Mouse (Mus musculus): ENCODE data around the gene Pllp. TPM values are rescaled to one million over a fixed set of nuclear protein-coding genes. Genes with fewer than 3 reads are reported as not detected.

Pllp gene
- total and polyA plus RNA-seq, 3 experiments, result 0.55 to 2.6 (median 0.63) TPM

DNA sequence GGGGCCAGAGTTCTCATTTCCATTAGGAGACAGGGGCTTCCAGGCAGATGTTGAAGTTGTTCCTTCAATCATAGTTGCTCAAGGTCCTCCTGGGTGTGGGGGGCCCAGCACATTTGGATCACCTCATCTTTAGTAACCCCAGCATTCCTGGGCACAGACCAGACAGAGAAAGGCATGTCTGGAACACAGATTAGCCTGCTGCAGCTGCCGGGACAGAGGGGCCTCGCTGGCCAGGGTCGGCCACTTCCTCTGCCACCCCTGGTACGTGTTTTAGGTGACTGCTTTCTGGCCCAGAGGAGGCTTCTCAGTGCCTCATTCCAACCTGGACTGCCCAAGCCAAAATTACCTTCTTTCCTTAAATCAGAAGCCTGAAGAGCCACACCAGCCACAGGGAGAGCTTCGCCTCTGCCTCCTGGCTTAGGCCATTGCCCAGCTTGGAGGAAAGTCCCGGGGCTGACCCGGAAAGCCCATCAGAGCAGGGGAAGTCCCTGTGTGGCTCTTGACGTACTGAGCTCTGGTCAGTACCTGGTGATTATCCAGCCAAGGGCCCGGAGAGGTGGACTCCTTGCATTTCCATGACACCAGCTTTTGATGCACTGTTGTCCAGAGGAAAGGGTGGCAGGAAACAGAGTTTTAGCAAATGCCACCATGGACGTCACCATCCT lies 9.6 kb upstream of the Pllp start:
- intact Hi-C loops (cut with DNase I), result loop anchor here (2.0 to 5.0 kb wide), 3 partner anchors 67 to 202 kb away; partner anchors contain the start of gene Cx3cl1
- DNase-seq, result no peak
- H3K4me1 ChIP-seq (ENCODE audit: control insufficient read depth, insufficient read depth, low read length), result peaks cover 12% of the 10 kb centered on the region
- no peaks in the 10 kb centered on the region for H3K79me2 ChIP-seq (replicated peaks; ENCODE audit: control insufficient read depth, insufficient read depth, low read length)
- no peak for TF ChIP-seq CTCF (IDR thresholded peaks at IDR 0.05)
- TF ChIP-seq EP300 (IDR thresholded peaks at IDR 0.05; ENCODE audit: insufficient read depth, low read depth, low read length), result no peak
- no peak for TF ChIP-seq POLR2A (IDR thresholded peaks at IDR 0.05; ENCODE audit: insufficient read depth, low read depth, low read length)
- H3K9ac ChIP-seq (ENCODE audit: low read depth, low read length), result no peak overlapping the region
- no peak overlapping the region for H3K4me3 ChIP-seq
- H3K36me3 ChIP-seq (ENCODE audit: control insufficient read depth, insufficient read depth, low read length), result no peaks in the 10 kb centered on the region
- no peak overlapping the region; the same call in 1 of the 2 replicates for H3K27ac ChIP-seq
- H3K27me3 ChIP-seq (ENCODE audit: control insufficient read depth, insufficient read depth, low read length), result no peaks in the 10 kb centered on the region
- WGBS, result 51% methylated on average over 10 of the region's 10 CpGs

DNA sequence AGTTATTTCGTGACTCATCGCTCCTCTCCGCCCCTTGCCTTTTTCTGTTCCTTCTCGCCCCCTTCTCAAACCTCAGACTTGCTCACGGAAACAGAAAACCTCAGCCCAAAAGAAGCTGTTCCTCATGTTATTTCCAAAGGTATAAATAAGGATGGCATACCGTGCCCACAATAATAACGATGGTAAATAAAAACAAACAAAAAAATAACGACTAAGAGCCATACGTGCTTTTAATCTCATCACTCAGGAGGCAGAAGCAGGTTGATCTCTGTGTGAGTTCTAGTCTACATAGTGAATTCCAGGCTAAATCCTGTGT lies 8.5 kb upstream of the Pllp start:
- Histone ChIP-seq H3K4me3 (peak overlapping the region; percentile 42; the same call in 1 of the 2 replicates), H3K36me3 (ENCODE audit: control insufficient read depth, insufficient read depth, low read length) (no peaks in the 10 kb centered on the region), H3K9ac (ENCODE audit: low read depth, low read length) (no peak overlapping the region; the same call in 1 of the 2 replicates), H3K4me1 (ENCODE audit: control insufficient read depth, insufficient read depth, low read length) (peaks cover 12% of the 10 kb centered on the region), H3K79me2 (replicated peaks; ENCODE audit: control insufficient read depth, insufficient read depth, low read length) (no peaks in the 10 kb centered on the region), H3K27me3 (ENCODE audit: control insufficient read depth, insufficient read depth, low read length) (no peaks in the 10 kb centered on the region), H3K27ac (0 out of 2 replicates have a peak overlapping the region, but pooled peaks have one; percentile 12)
- intact Hi-C loops (cut with DNase I), result loop anchor here (1.0 kb wide), 1 partner anchor 108 kb away; no protein-coding TSS in a partner anchor
- TF ChIP-seq POLR2A (IDR thresholded peaks at IDR 0.05; ENCODE audit: insufficient read depth, low read depth, low read length) (no peak), CTCF (IDR thresholded peaks at IDR 0.05) (no peak), EP300 (IDR thresholded peaks at IDR 0.05; ENCODE audit: insufficient read depth, low read depth, low read length) (no peak)
- WGBS, result 20% methylated on average over 9 of the region's 9 CpGs
- no peak for DNase-seq

DNA sequence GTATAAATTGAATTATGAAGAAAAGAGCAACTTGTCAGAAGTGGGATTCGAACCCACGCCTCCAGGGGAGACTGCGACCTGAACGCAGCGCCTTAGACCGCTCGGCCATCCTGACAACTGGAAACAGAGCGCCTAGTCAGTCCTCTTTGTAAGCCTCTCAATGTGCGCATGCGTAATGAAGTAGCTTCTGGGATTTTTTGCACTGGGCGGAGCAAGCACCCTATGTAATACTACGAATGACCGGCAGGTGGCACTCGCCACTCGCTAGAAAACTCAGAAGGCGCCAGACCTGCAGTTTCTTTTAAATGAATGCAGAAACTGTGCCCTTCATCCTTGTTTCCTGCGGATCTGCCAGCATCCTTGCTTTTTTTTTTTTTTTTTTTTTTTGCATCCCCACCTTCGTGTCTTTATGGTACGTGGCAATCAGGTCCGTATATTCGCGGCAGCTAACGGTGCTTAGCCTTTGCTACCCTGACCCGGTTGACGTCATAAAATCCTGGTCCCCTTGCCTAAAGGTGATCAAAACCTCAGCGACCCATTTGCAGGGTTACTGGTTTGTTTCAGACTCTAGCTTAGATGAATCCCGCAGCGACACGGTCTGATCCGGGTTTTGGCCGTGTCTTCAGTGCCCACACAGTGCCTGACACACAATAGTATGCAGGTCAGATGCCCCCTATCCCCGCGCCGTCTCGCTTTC lies 8.0 kb upstream of the Pllp start:
- intact Hi-C loops (cut with DNase I), result loop anchor here (1.0 to 2.0 kb wide), 5 partner anchors 101 to 212 kb away; partner anchors contain the start of gene Cpne2
- peak; percentile 94 to 99 for DNase-seq
- peaks cover 12% of the 10 kb centered on the region for H3K4me1 ChIP-seq (ENCODE audit: control insufficient read depth, insufficient read depth, low read length)
- whole genome bisulfite sequencing, result 1% methylated on average over 35 of the region's 35 CpGs
- H3K36me3 ChIP-seq (ENCODE audit: control insufficient read depth, insufficient read depth, low read length), result no peaks in the 10 kb centered on the region
- no peaks in the 10 kb centered on the region for H3K79me2 ChIP-seq (replicated peaks; ENCODE audit: control insufficient read depth, insufficient read depth, low read length)
- no peaks in the 10 kb centered on the region for H3K27me3 ChIP-seq (ENCODE audit: control insufficient read depth, insufficient read depth, low read length)
- H3K9ac ChIP-seq (ENCODE audit: low read depth, low read length), result no peak overlapping the region; the same call in 1 of the 2 replicates
- peak overlapping the region; percentile 12; the same call in 1 of the 2 replicates for H3K27ac ChIP-seq
- H3K4me3 ChIP-seq, result peak overlapping the region; percentile 74; the same call in 1 of the 2 replicates
- 0 out of 2 replicates have a peak, but pooled peaks have one; percentile 30 for TF ChIP-seq POLR2A (IDR thresholded peaks at IDR 0.05; ENCODE audit: insufficient read depth, low read depth, low read length)
- TF ChIP-seq CTCF (IDR thresholded peaks at IDR 0.05), result peak; percentile 92
- TF ChIP-seq EP300 (IDR thresholded peaks at IDR 0.05; ENCODE audit: insufficient read depth, low read depth, low read length), result peak; percentile 92; the same call in 1 of the 2 replicates

DNA sequence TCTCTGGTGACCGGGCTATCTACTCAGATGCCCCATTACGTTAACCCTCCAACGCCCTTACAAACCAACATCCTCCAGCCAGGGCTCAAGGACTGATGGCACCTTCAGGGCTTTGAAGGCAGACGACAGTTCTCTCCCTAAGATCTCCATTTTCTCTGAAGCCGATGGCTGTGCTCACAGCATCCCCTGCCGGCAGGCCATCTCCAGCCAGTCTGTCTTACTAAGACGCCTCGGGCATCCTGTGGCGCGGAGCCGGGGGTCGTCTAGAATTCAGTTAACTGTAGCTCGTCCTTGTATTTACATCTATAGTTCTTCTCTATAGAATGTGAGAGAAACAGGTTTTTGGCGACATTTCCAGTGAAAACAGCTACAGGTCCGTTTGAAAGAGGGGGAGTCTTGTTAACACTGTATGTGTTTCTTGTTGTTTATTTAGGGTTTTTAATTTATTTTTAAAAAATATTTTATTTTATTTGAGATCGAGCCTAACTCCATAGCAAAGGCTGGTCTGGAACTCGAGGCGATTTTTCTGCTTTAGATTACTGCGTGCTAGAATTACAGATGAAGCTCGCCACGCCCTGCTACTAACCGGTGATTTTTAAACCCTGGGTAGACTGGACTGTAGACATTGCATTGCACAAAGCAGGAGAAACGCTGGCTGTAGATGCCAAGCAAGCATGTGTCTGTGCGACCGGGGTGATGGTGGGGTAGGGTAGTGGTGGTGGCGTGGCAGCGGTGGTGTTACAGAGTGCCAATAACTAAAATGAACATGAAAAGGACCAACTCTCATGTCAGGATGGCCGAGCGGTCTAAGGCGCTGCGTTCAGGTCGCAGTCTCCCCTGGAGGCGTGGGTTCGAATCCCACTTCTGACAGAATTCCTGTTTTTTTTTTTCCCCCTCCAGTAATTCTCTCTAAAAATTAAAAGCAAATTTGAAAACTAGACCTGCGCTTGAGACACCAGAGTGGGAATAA lies 7.1 kb upstream of the Pllp start:
- under 1% methylated on average over 35 of the region's 35 CpGs for WGBS
- Histone ChIP-seq H3K4me3 (peak overlapping the region; percentile 74), H3K27me3 (ENCODE audit: control insufficient read depth, insufficient read depth, low read length) (no peaks in the 10 kb centered on the region), H3K4me1 (ENCODE audit: control insufficient read depth, insufficient read depth, low read length) (peaks cover 12% of the 10 kb centered on the region), H3K79me2 (replicated peaks; ENCODE audit: control insufficient read depth, insufficient read depth, low read length) (no peaks in the 10 kb centered on the region), H3K36me3 (ENCODE audit: control insufficient read depth, insufficient read depth, low read length) (no peaks in the 10 kb centered on the region), H3K27ac (peak overlapping the region; percentile 53), H3K9ac (ENCODE audit: low read depth, low read length) (peak overlapping the region; percentile 17)
- peak; percentile 86 for DNase-seq
- TF ChIP-seq CTCF (IDR thresholded peaks at IDR 0.05) (no peak; the same call in none of the 2 replicates), EP300 (IDR thresholded peaks at IDR 0.05; ENCODE audit: insufficient read depth, low read depth, low read length) (peak; percentile 91)
- intact Hi-C loops (cut with DNase I), result loop anchor here (1.0 to 2.0 kb wide), 5 partner anchors 37 to 211 kb away; partner anchors contain the start of genes Arl2bp and Cpne2

DNA sequence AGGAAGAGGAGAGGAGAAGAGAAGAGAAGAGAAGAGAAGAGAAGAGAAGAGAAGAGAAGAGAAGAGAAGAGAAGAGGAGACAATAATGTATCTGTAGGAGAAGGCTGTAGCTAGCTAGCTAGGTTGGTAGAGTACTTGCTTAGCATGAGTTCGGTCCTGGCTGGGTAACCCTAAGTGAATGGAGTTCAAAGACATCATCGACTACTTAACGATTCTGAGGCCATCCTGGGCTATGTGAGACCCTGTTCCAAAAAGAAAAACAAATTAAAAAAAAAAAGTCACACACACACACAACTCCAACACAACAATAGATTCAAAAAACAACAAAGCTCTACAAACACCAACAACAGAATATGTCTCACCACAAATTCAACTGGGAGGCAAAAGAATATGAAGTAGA lies 6.1 kb upstream of the Pllp start:
- intact Hi-C loops (cut with DNase I), result loop anchor here (1.0 to 2.0 kb wide), 4 partner anchors 36 to 169 kb away; partner anchors contain the start of genes Arl2bp and Cpne2

More for the DNA sequence above, 6.1 kb upstream of the Pllp start:
- Histone ChIP-seq H3K4me1 (ENCODE audit: control insufficient read depth, insufficient read depth, low read length) (peaks cover 8% of the 10 kb centered on the region), H3K9ac (ENCODE audit: low read depth, low read length) (no peak overlapping the region), H3K79me2 (replicated peaks; ENCODE audit: control insufficient read depth, insufficient read depth, low read length) (no peaks in the 10 kb centered on the region), H3K27ac (no peak overlapping the region), H3K27me3 (ENCODE audit: control insufficient read depth, insufficient read depth, low read length) (no peaks in the 10 kb centered on the region), H3K36me3 (ENCODE audit: control insufficient read depth, insufficient read depth, low read length) (no peaks in the 10 kb centered on the region), H3K4me3 (no peak overlapping the region)
- TF ChIP-seq CTCF (IDR thresholded peaks at IDR 0.05) (no peak), EP300 (IDR thresholded peaks at IDR 0.05; ENCODE audit: insufficient read depth, low read depth, low read length) (no peak), POLR2A (IDR thresholded peaks at IDR 0.05; ENCODE audit: insufficient read depth, low read depth, low read length) (no peak)
- DNase-seq, result no peak
- 68% methylated on average over 3 of the region's 3 CpGs for WGBS

Data from heart, adult 2 months (tissue).